In the genomic region with DNA sequence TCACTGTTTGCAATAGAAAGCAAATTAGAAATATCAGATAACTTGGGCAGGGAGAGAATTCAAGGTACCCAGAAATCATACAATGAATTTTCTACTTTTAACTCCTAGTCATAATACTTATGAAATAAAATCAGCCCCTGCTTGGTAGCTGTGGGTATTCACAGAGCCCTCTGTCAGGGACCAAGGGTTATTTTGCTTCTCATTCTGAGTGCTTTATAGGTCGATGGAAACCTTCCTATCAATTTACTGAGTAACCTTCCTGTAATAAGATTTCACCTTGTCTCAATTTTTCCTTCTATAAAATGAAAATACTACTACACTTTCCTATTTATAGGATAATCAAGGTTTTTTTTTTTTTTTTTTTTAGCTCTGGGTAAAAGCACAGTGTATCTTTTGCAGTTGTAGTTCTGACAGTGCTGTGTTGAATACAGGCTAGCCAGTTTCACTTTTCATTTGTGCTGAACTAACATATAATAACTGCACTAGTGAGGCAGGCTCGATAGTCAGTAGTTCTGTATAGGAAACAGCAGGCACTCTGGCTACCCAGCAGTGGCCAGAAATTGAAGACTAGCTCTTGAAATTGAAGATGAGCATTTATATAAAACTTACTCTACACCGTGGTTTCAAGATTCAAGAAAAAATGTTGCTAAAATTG, we compare ENCODE assay signal across 18 mouse cellular contexts.
DNase-seq lines count a peak whose midpoint lies in the region; ATAC-seq and TF ChIP-seq lines count a peak whose summit lies in the region.
"Had no signal": no experiment of that assay in that cellular context is flagged by ENCODE, and none has a peak within 500 bp of the region (broad histone marks: within the 10 kb centered on the region; RNA-seq: fewer than 3 reads in every experiment).

No protein-coding gene starts in this region.

- no peaks in the 10 kb centered on the region for H3K79me2 ChIP-seq in myocyte (ENCODE audit: control insufficient read depth, insufficient read depth)

- TF ChIP-seq POLR2A in brain, embryonic 14.5 days (IDR thresholded peaks at IDR 0.05; ENCODE audit: borderline replicate concordance, extremely low read depth, insufficient read depth, insufficient read length, poor library complexity, severe bottlenecking), result no peak
- no peak for TF ChIP-seq POLR2A in myocyte (IDR thresholded peaks at IDR 0.05; ENCODE audit: insufficient read length, low read depth)

- 84% methylated on average over 3 of the region's 3 CpGs for WGBS in hindbrain, embryonic 11.5 days

- DNase-seq in heart, adult 8-10 months (ENCODE audit: low spot score), result peak; percentile 38
- DNase-seq in heart, adult 11 months, result no peak
- peak; percentile 78 for DNase-seq in A20 (ENCODE audit: low read depth, low spot score)
- DNase-seq in brain, embryonic 14.5 days (ENCODE audit: low read depth), result peak; percentile 3
- DNase-seq in adrenal gland, postnatal 25 days, result no peak
- DNase-seq in yolk sac, embryonic 10.5 days (ENCODE audit: low spot score), result no peak
- DNase-seq in hindbrain, embryonic 11.5 days (ENCODE audit: low spot score), result no peak
- DNase-seq: adrenal gland, postnatal 14 days; cerebellum, postnatal 25 days; kidney, adult 8-10 months; lung, adult 18-20 months; thymus, postnatal 4 days had no signal

- H3K4me1 ChIP-seq in hindbrain, embryonic 11.5 days (replicated peaks; ENCODE audit: control insufficient read depth, insufficient read depth, low read length), result no peaks in the 10 kb centered on the region
- H3K4me1 ChIP-seq: forebrain, embryonic 13.5 days; limb, embryonic 13.5 days; midbrain, embryonic 10.5 days had no signal

- no peaks in the 10 kb centered on the region for H3K9me3 ChIP-seq in hindbrain, embryonic 11.5 days (ENCODE audit: control insufficient read depth, low read length)
- H3K9me3 ChIP-seq: forebrain, embryonic 13.5 days; limb, embryonic 13.5 days; midbrain, embryonic 10.5 days had no signal

- H3K9ac ChIP-seq in hindbrain, embryonic 11.5 days (ENCODE audit: low read depth, low read length), result no peak overlapping the region
- H3K9ac ChIP-seq: forebrain, embryonic 13.5 days; hindbrain, embryonic 14.5 days; limb, embryonic 13.5 days had no signal

- no peaks in the 10 kb centered on the region for H3K36me3 ChIP-seq in myocyte (ENCODE audit: control insufficient read depth, insufficient read depth)
- no peaks in the 10 kb centered on the region for H3K36me3 ChIP-seq in hindbrain, embryonic 11.5 days (ENCODE audit: control insufficient read depth, insufficient read depth, low read length)
- H3K36me3 ChIP-seq: limb, embryonic 13.5 days; midbrain, embryonic 10.5 days had no signal

- H3ac ChIP-seq in myocyte (ENCODE audit: control insufficient read depth, insufficient read length), result no peak overlapping the region

- H3K4me3 ChIP-seq in myocyte, result no peak overlapping the region
- H3K4me3 ChIP-seq in hindbrain, embryonic 11.5 days (ENCODE audit: low read depth, low read length), result no peak overlapping the region
- H3K4me3 ChIP-seq: forebrain, embryonic 13.5 days; layer of hippocampus, adult 2 months; limb, embryonic 13.5 days; midbrain, embryonic 10.5 days had no signal

- H3K27ac ChIP-seq in hindbrain, embryonic 11.5 days (ENCODE audit: low read depth, low read length), result no peak overlapping the region
- H3K27ac ChIP-seq: forebrain, embryonic 13.5 days; hindbrain, embryonic 14.5 days; layer of hippocampus, adult 2 months; limb, embryonic 13.5 days; midbrain, embryonic 10.5 days had no signal

- ATAC-seq in hindbrain, embryonic 11.5 days (ENCODE audit: low FRiP score), result no peak
- ATAC-seq: forebrain, embryonic 13.5 days had no signal

- peak overlapping the region; percentile 40 for H3K4me2 ChIP-seq in myocyte (ENCODE audit: low read depth)
- H3K4me2 ChIP-seq in hindbrain, embryonic 11.5 days (replicated peaks; ENCODE audit: low read depth, low read length), result no peak overlapping the region
- H3K4me2 ChIP-seq: forebrain, embryonic 13.5 days; hindbrain, embryonic 14.5 days; limb, embryonic 13.5 days had no signal

- H3K27me3 ChIP-seq in myocyte (ENCODE audit: control insufficient read depth, insufficient read depth, insufficient read length), result no peaks in the 10 kb centered on the region
- H3K27me3 ChIP-seq in hindbrain, embryonic 11.5 days (ENCODE audit: control insufficient read depth, insufficient read depth, low read length), result no peaks in the 10 kb centered on the region
- H3K27me3 ChIP-seq: forebrain, embryonic 13.5 days; limb, embryonic 13.5 days had no signal

- TF ChIP-seq CTCF in brain, embryonic 14.5 days (IDR thresholded peaks at IDR 0.05; ENCODE audit: borderline replicate concordance, extremely low read depth, insufficient read depth, insufficient read length), result no peak

TF ChIP-seq in myocyte, 11 proteins besides CTCF, POLR2A, EP300 and RAD21:
- no peak for TF ChIP-seq MYOD1 (IDR thresholded peaks at IDR 0.05; ENCODE audit: control insufficient read depth in 1 of 3, insufficient read length in 2 of 3, low read depth in 2 of 3)
- TF ChIP-seq USF1 (IDR thresholded peaks at IDR 0.05; ENCODE audit: low read depth), result no peak
- no peak for TF ChIP-seq REST (IDR thresholded peaks at IDR 0.05; ENCODE audit: insufficient read depth, insufficient read length)
- TF ChIP-seq MYOG (IDR thresholded peaks at IDR 0.05; ENCODE audit: control insufficient read depth in 1 of 3, insufficient read depth in 1 of 3, insufficient read length in 2 of 3, low read depth in 2 of 3), result no peak
- no peak for TF ChIP-seq SRF (IDR thresholded peaks at IDR 0.05; ENCODE audit: control insufficient read depth, insufficient read length, low read depth)
- no peak for TF ChIP-seq TCF12 (IDR thresholded peaks at IDR 0.05; ENCODE audit: insufficient read depth, poor library complexity, severe bottlenecking)
- TF ChIP-seq TCF3 (IDR thresholded peaks at IDR 0.05; ENCODE audit: insufficient read length, low read depth), result no peak
- TF ChIP-seq POLR2AphosphoS2 (IDR thresholded peaks at IDR 0.05; ENCODE audit: insufficient read length, low read depth), result no peak
- no peak for TF ChIP-seq E2F4 (IDR thresholded peaks at IDR 0.05; ENCODE audit: insufficient read depth)
- no peak for TF ChIP-seq MAX (IDR thresholded peaks at IDR 0.05; ENCODE audit: low read depth)
- no peak for TF ChIP-seq CEBPB (IDR thresholded peaks at IDR 0.05; ENCODE audit: insufficient read depth, poor library complexity, severe bottlenecking)
TF ChIP-seq in myocyte: peak in this region for 0.

Comparison
In these comparisons a context has a peak if more than half of its experiments do, and no peak if none do; other contexts are left out.
1. DNase-seq: peak in heart, adult 8-10 months (single experiment), A20 (single experiment) and brain, embryonic 14.5 days (single experiment); none in heart, adult 11 months (single experiment), adrenal gland, postnatal 25 days (single experiment), yolk sac, embryonic 10.5 days (single experiment) and hindbrain, embryonic 11.5 days (single experiment).